Comparison of ENCODE assay signal across 24 mouse cellular contexts in the genomic region with DNA sequence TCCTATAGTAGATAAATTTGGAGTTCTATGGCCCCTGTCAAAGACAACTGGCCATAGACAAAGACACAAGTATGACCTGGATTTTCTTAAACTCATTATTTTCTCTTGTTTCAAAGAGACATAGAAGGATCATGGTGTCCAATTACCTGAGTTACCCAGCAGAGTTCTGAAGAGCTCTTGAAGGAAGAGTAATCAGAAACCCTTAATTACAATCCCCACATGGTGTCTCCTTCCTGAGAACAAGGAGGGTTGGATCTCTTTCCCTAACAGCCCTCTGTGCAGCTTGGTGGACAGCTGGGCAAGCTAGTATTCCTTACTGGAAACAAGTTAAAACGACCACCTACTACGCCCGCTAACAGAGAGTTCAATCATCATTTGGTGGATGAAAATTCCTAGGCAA. TPM values are rescaled to one million over a fixed set of nuclear protein-coding genes. Genes with fewer than 3 reads are reported as not detected.
"Had no signal": no experiment of that assay in that cellular context is flagged by ENCODE, and none has a peak within 500 bp of the region (broad histone marks: within the 10 kb centered on the region; RNA-seq: fewer than 3 reads in every experiment).

No protein-coding gene starts in this region.

- H3K4me2 ChIP-seq: lung, embryonic 15.5 days; midbrain, embryonic 12.5 days; midbrain, embryonic 15.5 days; neural tube, embryonic 12.5 days; stomach, embryonic 15.5 days had no signal

- H3K9ac ChIP-seq: liver, postnatal 0 days; lung, embryonic 15.5 days; midbrain, embryonic 12.5 days; midbrain, embryonic 15.5 days; neural tube, embryonic 12.5 days; stomach, embryonic 15.5 days had no signal

- H3K9me3 ChIP-seq: lung, embryonic 15.5 days; megakaryocyte, embryonic 14.5 days; midbrain, embryonic 12.5 days; midbrain, embryonic 15.5 days; neural tube, embryonic 12.5 days; stomach, embryonic 15.5 days had no signal

- H3K27ac ChIP-seq: lung, embryonic 15.5 days; macrophage; midbrain, embryonic 12.5 days; midbrain, embryonic 15.5 days; neural tube, embryonic 12.5 days; stomach, embryonic 15.5 days; stomach, postnatal 0 days had no signal

- H3K4me1 ChIP-seq: lung, embryonic 15.5 days; megakaryocyte, embryonic 14.5 days; neural tube, embryonic 12.5 days; stomach, embryonic 15.5 days had no signal

- DNase-seq: liver, postnatal 0 days; lung, adult 2 months; lung, postnatal 14 days; lung, postnatal 36 days; right cerebral cortex, postnatal 14 days; thymus, adult 2 months; thymus, postnatal 25 days; thymus, postnatal 4 days had no signal

- H3K36me3 ChIP-seq: lung, embryonic 15.5 days; midbrain, embryonic 12.5 days; midbrain, embryonic 15.5 days; neural tube, embryonic 12.5 days; stomach, embryonic 15.5 days had no signal

- H3K4me3 ChIP-seq: lung, embryonic 15.5 days; megakaryocyte, embryonic 14.5 days; midbrain, embryonic 12.5 days; midbrain, embryonic 15.5 days; neural tube, embryonic 12.5 days; stomach, embryonic 15.5 days had no signal

- ATAC-seq: liver, postnatal 0 days; lung, postnatal 0 days; midbrain, embryonic 15.5 days had no signal

RNA-seq across cellular contexts. Expression of a gene that starts 6.4 kb away (rescaled TPM):
- total RNA-seq: megakaryocyte progenitor cell, adult 5-6 weeks; monocyte, adult 5-6 weeks had no signal

RNA-seq across cellular contexts. Expression of a gene that starts 43.5 kb away (rescaled TPM):
- total RNA-seq: megakaryocyte progenitor cell, adult 5-6 weeks; midbrain, postnatal 0 days; monocyte, adult 5-6 weeks; neutrophil, adult 5-6 weeks had no signal
- polyA plus RNA-seq: liver, postnatal 0 days; lung, adult 2 months; lung, embryonic 15.5 days; lung, postnatal 0 days; macrophage; midbrain, embryonic 12.5 days; midbrain, embryonic 15.5 days; midbrain, postnatal 0 days; neural tube, embryonic 12.5 days; neural tube, embryonic 14.5 days; spleen, adult 2 months; stomach, embryonic 15.5 days; stomach, postnatal 0 days; urinary bladder, adult 2 months had no signal

RNA-seq across cellular contexts. Expression of a gene that starts 52.1 kb away (rescaled TPM):
- total RNA-seq: megakaryocyte progenitor cell, adult 5-6 weeks; monocyte, adult 5-6 weeks; neutrophil, adult 5-6 weeks had no signal
- polyA plus RNA-seq: liver, postnatal 0 days; macrophage; stomach, embryonic 15.5 days had no signal
